Comparison of ENCODE assay signal across 12 mouse cellular contexts in genomic region chr1:45116409-45117144, GRCm38 (mm10).
DNase-seq lines count a peak whose midpoint lies in the region; ATAC-seq and TF ChIP-seq lines count a peak whose summit lies in the region.
"Had no signal": no experiment of that assay in that cellular context is flagged by ENCODE, and none has a peak within 500 bp of the region (broad histone marks: within the 10 kb centered on the region; RNA-seq: fewer than 3 reads in every experiment).

No protein-coding gene starts in this region.

- 0 out of 2 replicates have a peak, but pooled peaks have one; percentile 50 for ATAC-seq in midbrain, embryonic 14.5 days (ENCODE audit: low FRiP score, low TSS enrichment)
- no peak for ATAC-seq in midbrain, embryonic 15.5 days (replicated peaks)
- ATAC-seq in forebrain, postnatal 0 days = 0 out of 2 replicates have a peak, but pooled peaks have one; percentile 8
- peak; percentile 60; the same call in 1 of the 2 replicates for ATAC-seq in stomach, embryonic 16.5 days (ENCODE audit: insufficient read depth, low FRiP score)
- ATAC-seq: midbrain, embryonic 13.5 days had no signal

- no peaks in the 10 kb centered on the region for H3K36me3 ChIP-seq in heart, embryonic 10.5 days
- no peaks in the 10 kb centered on the region for H3K36me3 ChIP-seq in midbrain, embryonic 14.5 days (ENCODE audit: control insufficient read depth, insufficient read depth, low read length)
- no peaks in the 10 kb centered on the region for H3K36me3 ChIP-seq in midbrain, embryonic 15.5 days (replicated peaks)
- H3K36me3 ChIP-seq in forebrain, postnatal 0 days (ENCODE audit: insufficient read depth) = no peaks in the 10 kb centered on the region
- no peaks in the 10 kb centered on the region for H3K36me3 ChIP-seq in stomach, embryonic 16.5 days (ENCODE audit: control insufficient read depth, insufficient read depth, low read length)
- H3K36me3 ChIP-seq: embryonic facial prominence, embryonic 15.5 days; midbrain, embryonic 13.5 days had no signal

- no peaks in the 10 kb centered on the region for H3K4me1 ChIP-seq in heart, embryonic 10.5 days
- no peaks in the 10 kb centered on the region for H3K4me1 ChIP-seq in midbrain, embryonic 14.5 days (ENCODE audit: control insufficient read depth, insufficient read depth, low read length)
- no peaks in the 10 kb centered on the region for H3K4me1 ChIP-seq in midbrain, embryonic 15.5 days
- H3K4me1 ChIP-seq in forebrain, postnatal 0 days (ENCODE audit: insufficient read depth) = no peaks in the 10 kb centered on the region
- H3K4me1 ChIP-seq in stomach, embryonic 16.5 days (ENCODE audit: control insufficient read depth, insufficient read depth, low read length) = no peaks in the 10 kb centered on the region
- H3K4me1 ChIP-seq: embryonic facial prominence, embryonic 15.5 days; midbrain, embryonic 13.5 days had no signal

- no peak overlapping the region for H3K4me2 ChIP-seq in midbrain, embryonic 14.5 days (ENCODE audit: low read length)
- H3K4me2 ChIP-seq in midbrain, embryonic 15.5 days = no peak overlapping the region
- no peak overlapping the region for H3K4me2 ChIP-seq in forebrain, postnatal 0 days (ENCODE audit: low read depth)
- H3K4me2 ChIP-seq in stomach, embryonic 16.5 days (ENCODE audit: low read depth, low read length) = no peak overlapping the region
- H3K4me2 ChIP-seq: embryonic facial prominence, embryonic 15.5 days; midbrain, embryonic 13.5 days had no signal

- no peak overlapping the region for H3K4me3 ChIP-seq in heart, embryonic 10.5 days
- H3K4me3 ChIP-seq in midbrain, embryonic 14.5 days (replicated peaks; ENCODE audit: low read depth, low read length) = no peak overlapping the region
- H3K4me3 ChIP-seq in midbrain, embryonic 15.5 days = no peak overlapping the region
- H3K4me3 ChIP-seq in forebrain, postnatal 0 days (ENCODE audit: low read depth, low read length) = no peak overlapping the region
- H3K4me3 ChIP-seq in stomach, embryonic 16.5 days (replicated peaks; ENCODE audit: low read length) = no peak overlapping the region
- H3K4me3 ChIP-seq: embryonic facial prominence, embryonic 15.5 days; midbrain, embryonic 13.5 days had no signal

- 60% methylated on average over 1 of the region's 1 CpGs for WGBS in heart, embryonic 10.5 days
- WGBS in midbrain, embryonic 14.5 days = 82% methylated on average over 1 of the region's 1 CpGs
- WGBS in midbrain, embryonic 15.5 days = 81% methylated on average over 1 of the region's 1 CpGs
- 65% methylated on average over 1 of the region's 1 CpGs for WGBS in forebrain, postnatal 0 days
- 59% methylated on average over 1 of the region's 1 CpGs for WGBS in stomach, embryonic 16.5 days

- no peaks in the 10 kb centered on the region for H3K9me3 ChIP-seq in heart, embryonic 10.5 days
- H3K9me3 ChIP-seq in midbrain, embryonic 14.5 days (ENCODE audit: control insufficient read depth, low read length) = no peaks in the 10 kb centered on the region
- no peaks in the 10 kb centered on the region for H3K9me3 ChIP-seq in midbrain, embryonic 15.5 days
- H3K9me3 ChIP-seq in forebrain, postnatal 0 days (ENCODE audit: low read length) = no peaks in the 10 kb centered on the region
- no peaks in the 10 kb centered on the region for H3K9me3 ChIP-seq in stomach, embryonic 16.5 days (replicated peaks; ENCODE audit: control insufficient read depth, low read length)
- H3K9me3 ChIP-seq: embryonic facial prominence, embryonic 15.5 days; midbrain, embryonic 13.5 days had no signal

- no peaks in the 10 kb centered on the region for H3K27me3 ChIP-seq in heart, embryonic 10.5 days (ENCODE audit: insufficient read depth, poor library complexity, severe bottlenecking)
- H3K27me3 ChIP-seq in midbrain, embryonic 14.5 days (ENCODE audit: control insufficient read depth, insufficient read depth, low read length) = no peaks in the 10 kb centered on the region
- no peaks in the 10 kb centered on the region for H3K27me3 ChIP-seq in midbrain, embryonic 15.5 days (replicated peaks)
- H3K27me3 ChIP-seq in forebrain, postnatal 0 days (ENCODE audit: insufficient read depth, low read length) = no peaks in the 10 kb centered on the region
- no peaks in the 10 kb centered on the region for H3K27me3 ChIP-seq in stomach, embryonic 16.5 days (ENCODE audit: control insufficient read depth, insufficient read depth, low read length)
- H3K27me3 ChIP-seq: embryonic facial prominence, embryonic 15.5 days; midbrain, embryonic 13.5 days had no signal

- no peak overlapping the region for H3K9ac ChIP-seq in midbrain, embryonic 14.5 days (replicated peaks; ENCODE audit: low read length)
- H3K9ac ChIP-seq in midbrain, embryonic 15.5 days = no peak overlapping the region
- no peak overlapping the region for H3K9ac ChIP-seq in forebrain, postnatal 0 days
- no peak overlapping the region for H3K9ac ChIP-seq in stomach, embryonic 16.5 days (ENCODE audit: low read length)
- H3K9ac ChIP-seq: embryonic facial prominence, embryonic 15.5 days; midbrain, embryonic 13.5 days had no signal

- no peak overlapping the region for H3K27ac ChIP-seq in heart, embryonic 10.5 days
- no peak overlapping the region for H3K27ac ChIP-seq in midbrain, embryonic 14.5 days (replicated peaks; ENCODE audit: low read depth, low read length)
- no peak overlapping the region for H3K27ac ChIP-seq in midbrain, embryonic 15.5 days
- H3K27ac ChIP-seq in forebrain, postnatal 0 days (ENCODE audit: low read depth, low read length) = no peak overlapping the region
- H3K27ac ChIP-seq in stomach, embryonic 16.5 days (ENCODE audit: low read length) = no peak overlapping the region
- H3K27ac ChIP-seq: embryonic facial prominence, embryonic 15.5 days; midbrain, embryonic 13.5 days had no signal

- no peak for TF ChIP-seq CTCF in forebrain, postnatal 0 days (IDR thresholded peaks at IDR 0.05; ENCODE audit: low read depth)

- intact Hi-C loops in heart, postnatal 10 days (cut with DNase I) = no loop called here

- DNase-seq in heart, postnatal 10 days = peak; percentile 31 to 48
- DNase-seq in heart, embryonic 10.5 days (ENCODE audit: low spot score) = no peak
- peak; percentile 2 for DNase-seq in midbrain, embryonic 14.5 days
- DNase-seq in forebrain, postnatal 0 days = peak; percentile 11
- DNase-seq in urinary bladder, postnatal 4 days (ENCODE audit: low spot score in 2 of 2) = no peak
- DNase-seq in spleen, postnatal 10 days (ENCODE audit: low spot score in 2 of 2) = no peak
- DNase-seq: right cerebral cortex, adult 18-20 months; thymus, adult 2 months had no signal

Comparison
In these comparisons a context has a peak if more than half of its experiments do, and no peak if none do; other contexts are left out.
1. DNase-seq: peak in heart, postnatal 10 days (2 of 2), midbrain, embryonic 14.5 days (single experiment) and forebrain, postnatal 0 days (single experiment); none in heart, embryonic 10.5 days (single experiment), urinary bladder, postnatal 4 days (0 of 2) and spleen, postnatal 10 days (0 of 2).